Mouse (Mus musculus): ENCODE results near the gene Agtr1b.

The Agtr1b gene

GRCm38 (mm10) chr3:20366558-20367522 lies at the start of gene Agtr1b:
Gene Agtr1b, minus strand, starts transcription at chr3:20367177.
- no peak for DNase-seq

DNA sequence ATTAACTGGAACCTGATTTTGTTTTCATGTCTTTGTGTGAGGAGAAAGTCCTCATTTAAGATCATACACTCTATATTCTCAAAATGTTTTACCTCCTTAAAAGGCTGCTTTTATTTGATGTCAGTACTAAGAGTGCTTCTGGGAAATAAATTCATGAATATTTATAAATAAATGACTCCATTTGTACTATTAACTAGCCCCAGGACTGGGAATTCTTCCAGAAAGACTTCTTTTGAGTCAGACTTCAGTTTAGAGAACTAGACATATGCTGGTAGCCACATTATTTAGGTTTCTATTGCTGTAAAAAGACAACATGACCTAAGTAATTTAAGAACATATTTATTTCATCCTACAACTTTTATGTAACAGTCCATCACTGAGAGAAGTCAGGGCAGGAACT lies 13.4 kb downstream of the Agtr1b start:
- DNase-seq: no peak

DNA sequence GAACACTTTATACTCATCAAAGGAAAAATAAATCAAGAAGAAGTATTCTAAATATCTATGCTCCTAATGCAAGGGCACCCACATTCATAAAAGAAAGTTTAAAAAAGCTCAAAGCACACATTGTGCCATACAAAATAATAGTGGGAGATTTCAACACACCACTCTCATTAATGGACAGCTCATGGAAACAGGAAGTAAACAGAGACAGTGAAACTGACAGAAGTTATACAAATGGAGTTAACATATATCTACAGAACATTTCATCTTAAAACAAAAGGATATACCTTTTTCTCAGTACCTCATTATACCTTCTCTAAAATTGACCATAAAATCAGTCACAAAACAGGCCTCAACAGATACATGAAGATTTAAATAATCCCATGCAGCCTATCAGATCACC lies 18.8 kb downstream of the Agtr1b start:
- DNase-seq: no peak

DNA sequence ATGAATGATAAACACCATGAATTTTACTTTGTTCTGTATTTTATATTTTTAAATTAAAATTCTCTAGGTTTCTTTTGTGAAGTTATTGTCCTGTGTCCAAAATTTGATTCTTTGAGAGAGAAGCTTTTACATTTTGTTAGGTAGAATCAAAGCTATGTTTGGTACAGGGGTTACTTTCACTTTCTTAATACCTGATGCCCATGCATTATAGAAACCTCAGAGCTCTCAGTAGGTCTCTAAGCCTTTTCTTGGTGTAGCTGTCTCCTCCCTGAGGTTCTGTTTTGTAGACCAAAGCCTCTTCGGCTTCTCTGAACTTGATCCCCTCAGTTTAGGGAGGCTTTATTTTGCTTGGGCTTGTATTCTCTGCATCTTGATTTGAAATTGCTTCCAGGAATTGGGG lies 26.6 kb downstream of the Agtr1b start:
- no peak for DNase-seq

DNA sequence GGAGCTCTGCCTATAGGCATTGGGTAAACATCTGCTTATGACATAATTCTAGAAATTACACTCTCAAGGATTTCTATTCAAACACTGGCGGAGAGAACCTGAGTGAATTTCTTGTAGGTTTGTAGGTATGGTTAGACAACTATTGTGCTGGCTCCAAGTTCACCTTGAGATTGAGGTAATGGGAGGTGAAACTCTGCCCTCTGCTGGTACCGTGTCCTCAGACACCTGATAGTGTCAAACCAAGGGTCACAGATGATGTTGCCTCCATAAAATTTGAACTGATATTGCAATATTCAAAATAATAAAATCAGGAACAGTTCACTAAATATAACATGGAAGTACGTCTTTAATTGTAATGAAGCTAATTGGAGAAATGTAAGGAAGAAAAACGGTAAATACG lies 32.3 kb downstream of the Agtr1b start:
- DNase-seq: no peak

DNA sequence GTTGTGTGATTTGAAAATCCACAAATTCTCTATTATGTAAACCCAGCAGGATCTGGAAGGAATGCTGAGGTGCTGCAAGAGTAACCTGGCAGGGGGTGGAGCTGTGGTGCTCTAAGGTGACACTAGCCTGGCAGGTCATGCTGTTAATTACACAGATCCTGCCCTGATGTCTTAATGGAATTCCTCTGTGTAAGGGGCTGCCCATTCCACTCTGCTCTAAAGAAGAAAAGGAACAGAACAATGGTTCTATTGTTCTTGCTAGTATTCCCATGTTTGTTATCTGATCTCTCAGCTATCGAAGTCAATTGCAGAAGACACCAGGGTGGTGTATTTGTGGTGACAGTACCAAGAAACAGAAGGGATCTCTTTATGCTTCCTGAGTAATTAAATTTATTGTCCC lies 49.7 kb downstream of the Agtr1b start:
- DNase-seq: no peak

DNA sequence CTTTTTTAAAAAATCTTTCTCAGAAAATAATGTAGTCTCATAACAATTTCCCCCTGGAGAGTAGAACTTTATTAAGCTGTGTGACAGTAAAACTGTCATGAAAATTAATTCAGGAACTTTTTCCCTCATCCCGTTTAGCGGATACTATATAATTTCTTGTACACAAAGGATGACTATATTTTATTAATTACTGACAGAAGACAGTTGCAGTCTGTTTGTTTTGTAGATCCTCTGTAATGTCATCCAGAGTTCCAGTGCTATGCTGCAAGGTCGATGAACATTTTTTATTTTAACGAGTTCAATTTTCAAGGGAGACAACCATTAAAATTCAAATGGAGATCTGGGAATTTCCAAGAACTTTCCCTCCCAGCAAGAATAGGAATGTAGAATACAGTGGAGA lies 57.8 kb downstream of the Agtr1b start:
- no peak for DNase-seq

DNA sequence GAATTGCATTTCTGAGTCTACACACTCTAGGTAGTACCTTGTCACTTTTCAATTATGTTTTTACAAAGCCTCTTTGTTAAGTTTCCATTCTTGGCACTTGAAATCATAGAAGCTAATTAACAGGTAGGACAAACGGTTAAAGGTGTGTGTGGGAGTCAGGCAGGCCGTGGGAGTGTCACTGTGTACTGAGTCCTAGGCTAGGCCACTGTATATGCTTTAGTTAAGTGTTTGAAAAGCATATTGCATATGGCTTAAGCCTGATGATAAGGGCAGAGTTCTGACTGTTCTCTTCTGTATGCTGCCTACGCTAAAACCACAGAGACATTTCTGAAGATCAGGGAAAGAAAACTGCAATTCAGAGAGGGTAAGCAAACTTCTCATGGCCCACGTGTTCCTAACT lies 59.7 kb downstream of the Agtr1b start:
- no peak for DNase-seq

- DNase-seq: no peak
Observed at GRCm38 (mm10) chr3:20304758-20305352, 62.1 kb downstream of the Agtr1b start.

DNA sequence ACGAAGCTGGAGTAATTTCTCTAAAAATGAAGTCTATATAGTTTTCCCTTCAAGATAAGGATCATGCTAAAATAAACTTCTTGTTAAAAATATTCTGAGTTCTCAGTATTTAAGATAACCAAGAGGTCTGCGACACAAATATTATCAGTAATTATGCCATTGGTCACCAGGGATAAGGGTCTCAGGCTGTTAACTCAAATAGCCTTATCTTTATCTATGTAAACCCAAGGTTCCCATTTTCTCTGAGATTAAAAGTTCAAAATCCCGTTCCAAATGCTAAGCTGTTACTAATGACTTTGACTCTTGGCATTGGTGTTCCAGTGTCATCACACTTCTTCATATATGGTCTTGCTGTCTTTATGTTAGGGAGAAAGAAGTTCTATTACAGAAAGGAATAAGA lies 71.4 kb downstream of the Agtr1b start:
- no peak for DNase-seq

DNA sequence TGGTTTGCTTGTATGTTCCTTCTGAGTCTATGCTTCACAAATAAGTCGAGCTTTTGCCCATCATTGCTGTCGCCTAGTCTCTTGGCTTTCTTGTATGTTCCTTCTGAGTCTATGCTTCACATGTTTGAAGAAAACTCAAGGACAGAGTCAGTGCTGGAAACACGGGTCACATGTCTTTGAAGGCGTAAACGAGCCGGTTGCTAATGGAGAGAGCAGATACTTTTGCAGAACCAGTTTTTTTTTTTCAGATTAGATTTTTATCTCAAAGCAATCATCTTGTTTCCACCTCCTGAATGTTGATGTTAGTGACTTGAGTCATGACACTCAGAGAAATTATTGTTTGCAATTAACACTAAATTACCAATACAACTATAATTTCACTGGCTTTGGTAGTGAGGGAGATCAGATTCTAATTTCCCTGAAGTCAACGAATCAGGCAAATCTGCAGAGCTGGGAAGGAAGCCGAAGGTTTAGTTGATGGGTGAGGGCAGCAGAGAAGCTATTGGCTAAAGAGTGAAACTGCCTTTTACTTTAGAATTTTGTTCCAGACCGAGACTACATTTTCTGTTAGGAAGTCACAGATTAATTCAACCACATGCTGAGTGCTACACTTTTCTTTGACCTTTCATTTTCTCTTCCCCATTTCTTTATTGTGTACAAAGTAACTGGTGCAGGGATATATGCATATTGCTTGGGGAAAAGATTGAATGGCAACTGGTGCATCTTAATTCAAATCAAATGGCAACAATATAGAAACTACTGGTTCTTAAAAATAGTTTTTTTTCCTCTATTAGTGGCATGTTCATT lies 72.2 kb downstream of the Agtr1b start:
- no peak for DNase-seq

DNA sequence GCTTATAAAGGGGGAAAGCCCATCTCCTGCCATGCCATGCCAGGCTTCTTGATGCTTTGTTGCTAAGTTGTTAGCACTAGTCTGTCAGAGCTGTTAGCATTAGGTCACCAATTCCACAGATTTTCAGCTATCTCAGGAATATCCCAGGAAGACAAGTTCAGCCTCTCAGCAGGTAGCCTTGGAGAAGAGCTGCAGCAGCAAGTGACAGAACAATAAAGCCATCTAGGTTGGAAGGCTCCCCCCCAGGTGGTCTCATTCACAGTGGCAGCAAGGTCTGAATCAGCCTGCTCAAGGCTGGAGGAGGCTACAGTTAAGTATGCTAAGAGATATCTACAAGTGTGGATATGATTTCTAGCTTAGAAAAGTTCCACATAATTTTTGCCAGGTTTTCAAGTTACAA lies 75.6 kb downstream of the Agtr1b start:
- DNase-seq: no peak

DNA sequence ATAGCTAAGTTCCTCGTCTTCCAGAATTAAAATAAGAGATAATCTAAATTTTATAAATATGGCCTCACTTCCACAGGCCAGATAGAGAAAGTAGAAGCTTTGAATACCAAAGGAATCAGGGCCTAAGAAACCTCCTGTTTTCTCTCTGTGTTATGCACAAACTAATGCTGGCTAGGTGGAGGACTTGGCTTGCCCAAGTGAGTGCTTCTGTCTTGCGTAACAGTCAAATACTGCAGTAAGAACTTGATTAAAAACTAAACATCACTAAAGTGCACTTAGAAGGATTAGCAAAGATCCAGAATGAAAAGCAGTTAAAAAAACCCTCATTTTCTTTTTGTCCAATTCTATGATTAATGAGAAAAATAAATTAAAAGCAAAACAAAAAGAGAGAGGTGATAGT lies 78.2 kb downstream of the Agtr1b start:
- DNase-seq: no peak

DNA sequence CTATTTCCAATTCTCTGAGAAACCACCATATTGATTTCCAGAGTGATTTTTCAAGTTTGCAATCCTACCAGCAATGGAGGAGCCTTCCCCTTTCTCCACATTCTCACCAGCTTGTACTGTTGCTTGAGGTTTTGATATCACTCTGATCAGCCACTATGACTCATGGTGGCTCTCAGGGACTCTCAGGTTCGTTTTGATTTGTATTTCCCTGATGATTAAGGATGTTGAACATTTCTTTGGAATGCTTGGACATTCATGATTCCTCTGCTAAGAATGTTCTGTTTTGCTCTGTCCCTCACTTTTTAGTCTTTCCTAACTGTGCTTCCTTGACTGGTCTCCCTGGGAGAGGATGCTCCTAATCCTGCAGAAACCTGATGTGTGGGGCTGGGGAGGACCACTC lies 85.2 kb downstream of the Agtr1b start:
- DNase-seq: no peak

GRCm38 (mm10) chr3:20275633-20276032 lies 91.3 kb downstream of the Agtr1b start, which contains the start of gene Cpb1:
Gene Cpb1, minus strand, starts transcription at chr3:20275733.
- no peak for DNase-seq
